Mouse (Mus musculus) kidney, adult 11 months (tissue): ENCODE measurements at regions not wholly inside any gene's neighbourhood (a gene's known extent, or its start where the extent isn't known, plus 50 kb on each side); places are given as distances from the start of the nearest gene placed in this dataset.

Source experiments
- DNase-seq: peaks from one replicate; pipeline ENCODE4 v3.0.0; 2022

GRCm38 (mm10) chr7:74687303-74688115, 132.9 kb upstream of the Slco3a1 start:
- no peak for DNase-seq

GRCm38 (mm10) chr7:74683979-74684378, 129.4 kb upstream of the Slco3a1 start:
- DNase-seq: peak; percentile 29

DNA sequence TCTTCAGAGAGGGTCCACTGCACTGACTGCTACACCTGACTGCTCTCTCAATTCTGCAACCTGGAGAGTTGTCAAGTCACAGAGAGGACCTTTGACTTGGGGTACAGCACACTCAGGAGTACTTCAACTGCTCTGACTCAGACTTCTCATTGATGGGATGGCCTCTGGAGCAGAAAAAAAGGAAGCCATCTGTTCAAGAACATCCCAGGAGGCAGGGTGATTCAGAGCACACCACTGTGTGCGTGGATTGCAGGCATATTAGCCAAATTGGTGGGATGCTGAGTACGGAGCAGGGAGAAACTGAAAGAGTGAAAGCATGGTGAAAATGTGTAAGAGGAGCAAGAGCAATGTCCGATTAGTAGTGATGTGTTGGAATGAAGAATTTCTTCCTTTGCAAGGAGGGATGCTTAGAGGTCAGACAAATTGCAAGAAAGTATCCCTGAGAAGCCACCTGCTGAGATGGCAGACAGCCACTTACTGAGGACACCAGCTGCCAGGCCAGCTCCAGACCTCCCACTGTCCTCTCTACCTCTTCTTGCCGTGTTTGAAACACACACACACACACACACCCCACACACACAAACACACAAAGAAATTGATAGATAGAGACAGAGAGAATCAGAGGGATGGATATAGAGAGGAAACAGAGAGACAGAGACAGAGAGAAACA, 119.2 kb upstream of the Slco3a1 start:
- no peak for DNase-seq

DNA sequence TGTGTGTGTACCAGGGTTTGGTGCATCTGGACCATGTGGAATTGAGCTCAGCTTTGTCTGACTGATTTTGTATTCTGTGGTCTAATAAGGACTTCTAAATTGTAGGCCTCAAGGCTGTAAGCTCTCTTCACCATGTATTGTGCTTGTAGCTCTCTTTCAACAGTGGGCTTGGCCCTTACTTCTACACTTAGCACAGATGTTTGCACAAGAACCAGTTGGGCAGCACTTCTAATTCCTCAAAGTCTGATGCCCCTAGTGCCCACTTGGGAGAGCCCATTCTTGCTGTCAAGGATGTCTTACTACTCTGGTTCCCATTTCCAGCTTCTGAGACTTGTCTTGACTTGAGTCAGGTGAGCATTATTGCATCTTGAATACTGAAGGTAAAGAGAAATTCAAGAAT, 114.5 kb upstream of the Slco3a1 start:
- DNase-seq: no peak

DNA sequence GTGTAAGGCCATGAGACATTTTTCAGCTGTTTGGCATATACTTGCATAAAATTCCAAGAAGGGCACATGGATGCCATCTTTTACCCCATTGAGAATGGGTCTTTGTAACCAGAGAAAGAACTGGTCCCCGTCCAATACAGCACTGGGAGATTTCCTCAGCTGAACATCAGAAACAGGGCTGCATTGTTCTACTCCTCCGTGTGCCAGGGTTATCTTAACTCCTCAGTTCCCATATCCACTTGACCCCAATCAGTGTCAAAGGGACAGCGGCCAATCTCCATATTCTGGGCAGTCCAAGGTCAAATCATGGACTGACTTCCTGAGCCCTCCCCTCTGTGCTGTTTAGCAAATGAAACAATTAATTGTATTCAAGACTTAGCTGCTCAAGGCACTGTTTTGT, 112.5 kb upstream of the Slco3a1 start:
- DNase-seq: no peak

DNA sequence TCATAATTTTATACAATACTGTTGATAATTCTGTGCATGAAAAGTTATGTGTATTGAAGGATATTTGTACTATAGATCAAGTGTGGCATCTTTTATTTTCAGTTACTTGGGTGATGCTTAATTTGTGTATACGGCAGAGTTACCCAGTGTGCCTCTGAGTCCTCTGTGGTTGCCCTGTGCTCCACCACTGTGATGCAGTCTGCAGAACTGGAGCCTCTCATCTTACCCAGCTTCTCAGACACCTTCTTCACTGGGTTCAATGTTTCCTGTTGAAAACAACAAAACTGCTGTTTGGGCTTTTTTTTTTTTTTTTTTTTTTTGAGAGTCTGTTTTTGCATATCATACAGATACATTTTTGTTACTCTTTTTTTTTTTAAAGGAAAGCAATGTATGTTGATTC, 109.2 kb upstream of the Slco3a1 start:
- no peak for DNase-seq

- peak; percentile 19 for DNase-seq
Observed at GRCm38 (mm10) chr7:74647310-74647709, 92.7 kb upstream of the Slco3a1 start.

DNA sequence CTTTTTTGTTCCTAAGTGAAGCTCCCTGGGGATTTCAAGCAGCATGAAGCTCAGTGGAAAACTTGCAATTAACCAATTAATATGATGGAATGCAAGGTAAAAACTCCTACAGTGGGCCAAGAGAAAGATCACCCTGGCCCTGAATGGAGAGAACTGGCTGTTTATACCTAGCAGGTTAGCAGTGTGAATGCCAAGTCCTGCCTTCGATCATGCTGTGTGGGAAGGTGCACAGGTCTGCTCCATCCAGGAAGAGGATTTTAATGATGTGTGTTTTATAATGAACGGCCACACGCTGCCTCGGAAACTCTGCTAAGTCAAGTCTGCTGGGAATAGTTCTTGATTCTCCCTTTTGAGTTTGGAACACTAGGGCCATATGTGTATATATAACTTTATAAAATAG, 85.6 kb upstream of the Slco3a1 start:
- no peak for DNase-seq

- DNase-seq: no peak
Observed at GRCm38 (mm10) chr7:74632217-74632616, 77.6 kb upstream of the Slco3a1 start.

DNA sequence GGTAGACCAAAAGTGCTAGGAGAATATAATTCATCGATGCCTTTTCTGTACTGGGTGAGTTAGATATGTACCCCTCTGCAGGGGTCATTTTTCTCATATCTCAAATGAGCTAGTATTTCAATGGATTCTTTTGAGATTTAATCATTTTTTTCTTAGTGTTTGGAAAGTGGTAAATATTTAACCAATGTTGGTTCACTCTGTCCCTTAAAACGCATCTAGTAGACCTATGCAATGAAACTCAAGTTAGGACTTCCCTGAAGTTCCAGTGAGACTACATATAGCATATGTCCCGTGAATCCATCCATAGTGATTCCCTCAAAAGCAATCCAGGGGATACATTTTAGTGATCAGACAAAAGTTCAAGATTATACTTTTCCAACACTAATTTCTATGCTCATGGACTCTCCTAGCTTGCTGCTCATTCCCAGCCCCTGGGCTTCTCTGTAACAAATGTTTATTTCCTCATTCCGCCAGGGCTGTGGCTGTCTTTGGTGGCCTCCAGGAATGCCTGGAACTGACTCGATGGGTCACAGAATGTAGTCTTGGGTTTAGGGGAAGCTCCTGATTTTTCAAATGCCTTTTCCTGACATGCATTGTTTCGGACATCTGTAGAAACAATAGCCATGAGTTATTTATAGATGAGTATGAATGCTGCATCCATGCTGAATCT, 74.4 kb upstream of the Slco3a1 start:
- no peak for DNase-seq
